Mouse (Mus musculus) forebrain, postnatal 0 days (tissue): ENCODE results near the gene BC004004. TPM values are rescaled to one million over a fixed set of nuclear protein-coding genes. Genes with fewer than 3 reads are reported as not detected.

Source experiments
- ATAC-seq: fragments of 200-750 bp; cut with Nextera tagmentation; 2 replicates; pipeline ENCODE4 v1.8.0; 2017; ENCODE audit warnings: mild to moderate bottlenecking, moderate library complexity
- DNase-seq: peaks from one replicate; pipeline ENCODE4 v3.0.0-alpha.2; 2015
- H3K27ac ChIP-seq: fragments of 300-500 bp; sonication (generic); 2 replicates; pipeline ENCODE4 v1.5.1; 2014; ENCODE audit warnings: low read depth, mild to moderate bottlenecking, antibody characterized with exemption, low read length, moderate library complexity, mixed read lengths
- H3K27me3 ChIP-seq: fragments of 300-500 bp; sonication (generic); 2 replicates; pipeline ENCODE4 v1.6.1; 2014; ENCODE audit warnings: mild to moderate bottlenecking, low read length, mixed read lengths; ENCODE audit not compliant: insufficient read depth
- H3K36me3 ChIP-seq: fragments of 300-500 bp; sonication (generic); 2 replicates; pipeline ENCODE4 v1.6.1; 2014; ENCODE audit warnings: mild to moderate bottlenecking, moderate library complexity; ENCODE audit not compliant: insufficient read depth
- H3K4me1 ChIP-seq: fragments of 300-500 bp; sonication (generic); 2 replicates; pipeline ENCODE4 v1.6.1; 2014; ENCODE audit warnings: antibody characterized with exemption; ENCODE audit not compliant: insufficient read depth
- H3K4me2 ChIP-seq: fragments of 300-500 bp; sonication (generic); 2 replicates; pipeline ENCODE4 v1.6.1; 2014; ENCODE audit warnings: low read depth, mild to moderate bottlenecking, moderate library complexity
- H3K4me3 ChIP-seq: fragments of 300-500 bp; sonication (generic); 2 replicates; pipeline ENCODE4 v1.5.1; 2014; ENCODE audit warnings: low read depth, low read length, mixed read lengths
- H3K9ac ChIP-seq: fragments of 300-500 bp; sonication (generic); 2 replicates; pipeline ENCODE4 v1.6.1; 2014; ENCODE audit warnings: mild to moderate bottlenecking
- H3K9me3 ChIP-seq: fragments of 300-500 bp; sonication (generic); 2 replicates; pipeline ENCODE4 v1.6.1; 2016; ENCODE audit warnings: low read length
- CTCF ChIP-seq: sonication (generic); IDR thresholded peaks from 2 replicates; pipeline ENCODE4 v1.5.1; 2016; ENCODE audit warnings: antibody characterized with exemption, control low read depth, low read depth
- WGBS: fragments of 180-500 bp; shearing (Covaris S2); extraction: QIAGEN DNeasy Blood & Tissue Kit; methylation state at CpG from one replicate; pipeline ENCODE4 v1.1.7; 2014; 5-methylcytosine and 5-hydroxymethylcytosine counted together
- polyA plus RNA-seq: library from polyadenylated mRNA; unstranded; fragments of >200 nt; fragmentation: Nextera tagmentation; extraction: Ambion mirVana; gene quantifications from 2 replicates; pipeline ENCODE4 v1.2.1, GENCODE M21; 2015
- total RNA-seq: library from RNA; depleted of rRNA; stranded (reverse); fragments of >200 nt; gene quantifications from 2 replicates; pipeline ENCODE4 v1.2.3, GENCODE M21; 2014; rRNA removed

BC004004 gene
- 121 and 128 TPM in 2 replicates for total RNA-seq
- polyA plus RNA-seq, result 153 and 174 TPM in 2 replicates

- Histone ChIP-seq H3K4me2 (peak within 1 kb of the TSS; percentile 72), H3K4me1 (peaks cover 18% of the 10 kb centered on the region), H3K27me3 (no peaks in the 10 kb centered on the region), H3K27ac (peak within 1 kb of the TSS; percentile 93), H3K9me3 (no peaks in the 10 kb centered on the region), H3K36me3 (no peaks in the 10 kb centered on the region), H3K9ac (peak within 1 kb of the TSS; percentile 90), H3K4me3 (peak within 1 kb of the TSS; percentile 93)
- ATAC-seq (peak; percentile 92), DNase-seq (peak; percentile 97)
- WGBS, result under 1% methylated on average over 58 of the region's 63 CpGs
- TF ChIP-seq CTCF, result peak; percentile 74
Measured at GRCm38 (mm10) chr17:29268682-29269348, at the start of gene BC004004. Gene BC004004, plus strand, starts transcription at chr17:29268788.

- H3K9ac ChIP-seq, result no peak overlapping the region
- no peak overlapping the region for H3K27ac ChIP-seq
- H3K4me1 ChIP-seq, result no peaks in the 10 kb centered on the region
- ATAC-seq, result no peak
- no peaks in the 10 kb centered on the region for H3K27me3 ChIP-seq
- no peaks in the 10 kb centered on the region for H3K36me3 ChIP-seq
- no peak overlapping the region for H3K4me2 ChIP-seq
- H3K4me3 ChIP-seq, result no peak overlapping the region
- DNase-seq, result no peak
- WGBS, result 27% methylated on average over 14 of the region's 14 CpGs
- H3K9me3 ChIP-seq, result no peaks in the 10 kb centered on the region
- no peak for TF ChIP-seq CTCF
Measured at GRCm38 (mm10) chr17:29220631-29221030, 48.0 kb upstream of the BC004004 start.

- Histone ChIP-seq H3K27me3 (no peaks in the 10 kb centered on the region), H3K9ac (no peak overlapping the region), H3K36me3 (no peaks in the 10 kb centered on the region), H3K4me3 (no peak overlapping the region), H3K4me1 (no peaks in the 10 kb centered on the region), H3K9me3 (no peaks in the 10 kb centered on the region), H3K4me2 (no peak overlapping the region), H3K27ac (no peak overlapping the region)
- no peak for TF ChIP-seq CTCF
- DNase-seq (no peak), ATAC-seq (no peak)
- WGBS, result 73% methylated on average over 10 of the region's 10 CpGs
Measured at GRCm38 (mm10) chr17:29231109-29231508, 37.5 kb upstream of the BC004004 start.

- ATAC-seq (no peak), DNase-seq (no peak)
- H3K27me3 ChIP-seq, result no peaks in the 10 kb centered on the region
- H3K4me2 ChIP-seq, result peak overlapping the region; percentile 93
- WGBS, result 79% methylated on average over 7 of the region's 7 CpGs
- H3K9ac ChIP-seq, result 0 out of 2 replicates have a peak overlapping the region, but pooled peaks have one; percentile 14
- TF ChIP-seq CTCF, result no peak
- H3K36me3 ChIP-seq, result no peaks in the 10 kb centered on the region
- peaks cover 13% of the 10 kb centered on the region for H3K4me1 ChIP-seq
- no peaks in the 10 kb centered on the region for H3K9me3 ChIP-seq
- H3K4me3 ChIP-seq, result peak overlapping the region; percentile 70; the same call in 1 of the 2 replicates
- no peak overlapping the region for H3K27ac ChIP-seq
Measured at GRCm38 (mm10) chr17:29236111-29236510, 32.5 kb upstream of the BC004004 start.

- TF ChIP-seq CTCF, result no peak
- peak overlapping the region; percentile 45 for H3K27ac ChIP-seq
- DNase-seq (no peak), ATAC-seq (peak; percentile 3; the same call in 1 of the 2 replicates)
- H3K9ac ChIP-seq, result peak overlapping the region; percentile 67
- H3K36me3 ChIP-seq, result no peaks in the 10 kb centered on the region
- peak overlapping the region; percentile 70 for H3K4me3 ChIP-seq
- H3K9me3 ChIP-seq, result no peaks in the 10 kb centered on the region
- no peaks in the 10 kb centered on the region for H3K27me3 ChIP-seq
- H3K4me1 ChIP-seq, result peaks cover 13% of the 10 kb centered on the region
- WGBS, result 3% methylated on average over 32 of the region's 32 CpGs
- peak overlapping the region; percentile 93 for H3K4me2 ChIP-seq
Measured at GRCm38 (mm10) chr17:29237267-29237771, 31.3 kb upstream of the BC004004 start.

- no peaks in the 10 kb centered on the region for H3K9me3 ChIP-seq
- peak within 1 kb of the TSS; percentile 45 for H3K27ac ChIP-seq
- peak within 1 kb of the TSS; percentile 70 for H3K4me3 ChIP-seq
- H3K27me3 ChIP-seq, result no peaks in the 10 kb centered on the region
- H3K36me3 ChIP-seq, result no peaks in the 10 kb centered on the region
- under 1% methylated on average over 48 of the region's 73 CpGs for whole genome bisulfite sequencing
- ATAC-seq (peak; percentile 81), DNase-seq (peak; percentile 63)
- H3K4me2 ChIP-seq, result peak within 1 kb of the TSS; percentile 93
- TF ChIP-seq CTCF, result no peak
- H3K9ac ChIP-seq, result peak within 1 kb of the TSS; percentile 67
- peaks cover 13% of the 10 kb centered on the region for H3K4me1 ChIP-seq
Measured at GRCm38 (mm10) chr17:29237772-29238420, 30.7 kb upstream of the BC004004 start, which contains the start of gene Cpne5. Gene Cpne5, minus strand, starts transcription at chr17:29238167.
